Mouse (Mus musculus) bone marrow, adult 2 months (tissue): ENCODE results near the gene Gpank1. TPM values are rescaled to one million over a fixed set of nuclear protein-coding genes. Genes with fewer than 3 reads are reported as not detected.

Experiments used
- H3K27ac ChIP-seq: fragments of 200-500 bp; 2 replicates; pipeline ENCODE4 v1.5.1; 2012; ENCODE audit warnings: low read depth, mild to moderate bottlenecking, control low read depth, inconsistent platforms, low read length; ENCODE audit not compliant: control insufficient read depth, poor library complexity, insufficient read depth
- H3K4me1 ChIP-seq: fragments of 200-500 bp; 2 replicates; pipeline ENCODE4 v1.6.1; 2011; ENCODE audit warnings: low read length; ENCODE audit not compliant: control insufficient read depth, insufficient read depth
- H3K4me3 ChIP-seq: fragments of 200-500 bp; replicated peaks from 2 replicates; pipeline ENCODE3; 2011; ENCODE audit warnings: mild to moderate bottlenecking, low read depth, low read length, control low read depth; ENCODE audit not compliant: control insufficient read depth
- CTCF ChIP-seq: fragments of 200-500 bp; IDR thresholded peaks from 2 replicates; pipeline ENCODE4 v1.5.1; 2011; ENCODE audit warnings: low read length, control low read depth; ENCODE audit not compliant: control insufficient read depth, insufficient read depth
- POLR2A ChIP-seq: fragments of 200-500 bp; IDR thresholded peaks from 2 replicates; pipeline ENCODE4 v1.6.1; 2011; ENCODE audit warnings: low read depth, mild to moderate bottlenecking, control low read depth, low read length, borderline replicate concordance; ENCODE audit not compliant: control insufficient read depth
- WGBS: fragments of 180-500 bp; shearing (Covaris S2); methylation state at CpG from one replicate; pipeline ENCODE4 v1.1.7; 2018; 5-methylcytosine and 5-hydroxymethylcytosine counted together
- polyA plus RNA-seq: library from polyadenylated mRNA; stranded (reverse); fragments of >200 nt; gene quantifications from 2 replicates; pipeline ENCODE4 v1.2.4, GENCODE M21; 2011; ENCODE audit warnings: low replicate concordance; ENCODE audit not compliant: missing spikeins, insufficient read depth, insufficient read length

Gene Gpank1
- polyA plus RNA-seq, 1 experiment, result 39.0 TPM

- H3K27ac ChIP-seq, result no peak within 1 kb of the TSS
- WGBS, result 81% methylated on average over 15 of the region's 15 CpGs
- TF ChIP-seq POLR2A, result no peak
- no peak for TF ChIP-seq CTCF
These were observed 10.4 kb downstream of the Gpank1 start, which contains the start of gene Apom for GRCm38 (mm10) chr17:35131500-35132173. Gene Apom, minus strand, starts transcription at chr17:35132050.

GRCm38 (mm10) chr17:35132174-35132560 is 10.9 kb downstream of the Gpank1 start:
- 86% methylated on average over 3 of the region's 3 CpGs for WGBS
- no peak overlapping the region for H3K4me3 ChIP-seq
- TF ChIP-seq POLR2A (no peak), CTCF (no peak)
- no peak overlapping the region for H3K27ac ChIP-seq
- no peaks in the 10 kb centered on the region; the same call in 1 of the 2 replicates for H3K4me1 ChIP-seq

More at GRCm38 (mm10) chr17:35131500-35132173, 10.4 kb downstream of the Gpank1 start, which contains the start of gene Apom:
- Histone ChIP-seq H3K4me3 (no peak within 1 kb of the TSS), H3K4me1 (no peaks in the 10 kb centered on the region; the same call in 1 of the 2 replicates)

GRCm38 (mm10) chr17:35133517-35133916 is 12.3 kb downstream of the Gpank1 start:
- TF ChIP-seq CTCF (no peak), POLR2A (no peak)
- Histone ChIP-seq H3K4me3 (no peak overlapping the region), H3K4me1 (no peaks in the 10 kb centered on the region; the same call in 1 of the 2 replicates), H3K27ac (no peak overlapping the region)
- 90% methylated on average over 7 of the region's 7 CpGs for WGBS

GRCm38 (mm10) chr17:35134801-35135590 is 13.7 kb downstream of the Gpank1 start, which contains the start of gene Bag6:
Gene Bag6, plus strand, starts transcription at chr17:35135178.
- WGBS, result under 1% methylated on average over 66 of the region's 66 CpGs
- Histone ChIP-seq H3K27ac (peak within 1 kb of the TSS; percentile 96), H3K4me1 (no peaks in the 10 kb centered on the region; the same call in 1 of the 2 replicates), H3K4me3 (peak within 1 kb of the TSS; percentile 97)
- TF ChIP-seq CTCF (no peak), POLR2A (peak; percentile 21; the same call in 1 of the 2 replicates)

GRCm38 (mm10) chr17:35135591-35136320 is 14.5 kb downstream of the Gpank1 start:
- WGBS, result under 1% methylated on average over 43 of the region's 43 CpGs
- H3K27ac ChIP-seq, result peak overlapping the region; percentile 96
- H3K4me3 ChIP-seq, result peak overlapping the region; percentile 97
- no peaks in the 10 kb centered on the region; the same call in 1 of the 2 replicates for H3K4me1 ChIP-seq
- TF ChIP-seq CTCF (no peak), POLR2A (no peak)

GRCm38 (mm10) chr17:35139269-35139668 is 18.0 kb downstream of the Gpank1 start:
- WGBS, result 87% methylated on average over 3 of the region's 3 CpGs
- no peaks in the 10 kb centered on the region; the same call in 1 of the 2 replicates for H3K4me1 ChIP-seq
- TF ChIP-seq CTCF (no peak), POLR2A (no peak)
- no peak overlapping the region for H3K4me3 ChIP-seq
- no peak overlapping the region for H3K27ac ChIP-seq

GRCm38 (mm10) chr17:35140490-35140996 is 19.3 kb downstream of the Gpank1 start:
- H3K27ac ChIP-seq, result no peak overlapping the region
- H3K4me3 ChIP-seq, result no peak overlapping the region
- TF ChIP-seq CTCF, result no peak
- no peak for TF ChIP-seq POLR2A
- 90% methylated on average over 16 of the region's 16 CpGs for WGBS
- H3K4me1 ChIP-seq, result no peaks in the 10 kb centered on the region; the same call in 1 of the 2 replicates

- WGBS, result 88% methylated on average over 6 of the region's 6 CpGs
- Histone ChIP-seq H3K27ac (no peak overlapping the region), H3K4me3 (no peak overlapping the region), H3K4me1 (no peaks in the 10 kb centered on the region)
- no peak for TF ChIP-seq POLR2A
- no peak for TF ChIP-seq CTCF
These were observed 20.7 kb downstream of the Gpank1 start for GRCm38 (mm10) chr17:35141971-35142370.
